Comparison of ENCODE assay signal across 9 mouse cellular contexts in the genomic region with DNA sequence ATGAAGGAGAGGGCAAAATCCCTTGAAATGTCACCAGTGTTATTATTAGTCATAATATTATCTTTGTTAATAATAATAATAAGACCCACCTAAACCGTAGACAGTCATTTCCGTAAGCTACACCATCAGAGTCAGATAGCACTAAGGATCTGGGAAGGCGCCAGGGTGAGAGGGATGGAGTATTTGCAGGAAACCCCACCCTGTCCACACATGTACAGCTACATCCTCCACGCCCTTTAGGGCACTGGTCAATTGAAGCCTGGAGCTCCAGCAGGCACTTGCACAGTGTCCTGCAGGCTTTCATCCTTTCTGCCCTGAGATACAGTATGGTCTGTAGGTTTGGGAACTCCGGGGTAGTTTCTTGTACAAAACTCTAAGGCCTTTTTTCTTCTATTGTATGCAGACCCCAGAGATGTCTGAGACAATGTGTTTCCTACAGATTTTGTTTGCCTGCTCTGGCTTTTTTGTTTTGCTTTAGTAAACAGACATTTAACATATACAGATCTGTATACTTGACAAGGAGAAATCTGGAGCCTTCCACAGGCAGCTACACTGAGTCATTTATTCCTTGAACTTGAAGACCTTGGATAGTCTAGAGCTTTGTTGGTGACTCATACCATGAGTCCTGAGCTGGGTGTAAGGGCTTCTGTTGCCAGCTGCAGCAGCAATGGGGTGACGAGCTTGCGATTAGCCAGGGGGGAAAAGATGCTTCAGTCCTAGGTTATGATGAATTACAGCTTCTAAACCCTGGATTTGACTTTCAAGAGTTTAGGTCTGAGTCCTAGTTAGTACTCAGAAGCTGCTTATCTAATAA.
A peak's percentile ranks its signal among the peaks of the same experiment; 100 is the strongest.
DNase-seq lines count a peak whose midpoint lies in the region.
"Had no signal": no experiment of that assay in that cellular context is flagged by ENCODE, and none has a peak within 500 bp of the region (broad histone marks: within the 10 kb centered on the region; RNA-seq: fewer than 3 reads in every experiment).

No protein-coding gene starts in this region.

- peak; percentile 68 to 80 for DNase-seq in adrenal gland, adult (ENCODE audit: inconsistent age in 2 of 2, low spot score in 1 of 2)
- DNase-seq in adrenal gland, postnatal 4 days (ENCODE audit: low spot score in 2 of 2) = no peak
- DNase-seq in gastrocnemius, postnatal 14 days = peak; percentile 30
- peak; percentile 72 for DNase-seq in heart, postnatal 4 days
- DNase-seq in lung, postnatal 4 days = peak; percentile 74 to 85
- no peak for DNase-seq in thymus, postnatal 14 days
- DNase-seq in thymus, postnatal 0 days (ENCODE audit: low spot score) = no peak
- DNase-seq in right cerebral cortex, adult 18-20 months = no peak
- DNase-seq: layer of hippocampus, postnatal 36 days had no signal

- intact Hi-C loops in gastrocnemius, postnatal 14 days (cut with DNase I; ENCODE audit: low total_unique reads) = no loop called here

Comparison
In these comparisons a context has a peak if more than half of its experiments do, and no peak if none do; other contexts are left out.
1. DNase-seq: peak in adrenal gland, adult (2 of 2), gastrocnemius, postnatal 14 days (single experiment), heart, postnatal 4 days (single experiment) and lung, postnatal 4 days (2 of 2); none in adrenal gland, postnatal 4 days (0 of 2), thymus, postnatal 14 days (single experiment), thymus, postnatal 0 days (single experiment) and right cerebral cortex, adult 18-20 months (single experiment).